Mouse (Mus musculus) lung, embryonic 15.5 days (tissue): ENCODE measurements around the gene Lrp10. TPM values are rescaled to one million over a fixed set of nuclear protein-coding genes. Genes with fewer than 3 reads are reported as not detected.
A peak's percentile ranks its signal among the peaks of the same experiment; 100 is the strongest.

Experiments used
- ATAC-seq: fragments of 200-750 bp; cut with Nextera tagmentation; 2 replicates; pipeline ENCODE4 v1.8.0; 2017; ENCODE audit warnings: moderate number of reproducible peaks, borderline replicate concordance; ENCODE audit not compliant: low FRiP score, low TSS enrichment; ENCODE audit errors: extremely low read depth
- H3K27ac ChIP-seq: fragments of 300-500 bp; sonication (generic); 2 replicates; pipeline ENCODE4 v1.5.1; 2015; ENCODE audit warnings: moderate library complexity, mild to moderate bottlenecking, inconsistent platforms
- H3K27me3 ChIP-seq: fragments of 300-500 bp; sonication (generic); 2 replicates; pipeline ENCODE4 v1.6.1; 2015; ENCODE audit warnings: inconsistent platforms
- H3K36me3 ChIP-seq: fragments of 300-500 bp; sonication (generic); 2 replicates; pipeline ENCODE4 v1.6.1; 2015; ENCODE audit warnings: inconsistent platforms
- H3K4me1 ChIP-seq: fragments of 300-500 bp; sonication (generic); 2 replicates; pipeline ENCODE4 v1.6.1; 2015; ENCODE audit warnings: inconsistent platforms
- H3K4me2 ChIP-seq: fragments of 300-500 bp; sonication (generic); 2 replicates; pipeline ENCODE4 v1.6.1; 2015; ENCODE audit warnings: inconsistent platforms, mild to moderate bottlenecking, moderate library complexity
- H3K4me3 ChIP-seq: fragments of 300-500 bp; sonication (generic); 2 replicates; pipeline ENCODE4 v1.5.1; 2015; ENCODE audit warnings: mild to moderate bottlenecking, inconsistent platforms
- H3K9ac ChIP-seq: fragments of 300-500 bp; sonication (generic); 2 replicates; pipeline ENCODE4 v1.6.1; 2015; ENCODE audit warnings: inconsistent platforms
- H3K9me3 ChIP-seq: fragments of 300-500 bp; sonication (generic); 2 replicates; pipeline ENCODE4 v1.6.1; 2016; ENCODE audit warnings: inconsistent platforms
- WGBS: fragments of 180-500 bp; shearing (Covaris S2); methylation state at CpG from one replicate; pipeline ENCODE4 v1.1.7; 2015; 5-methylcytosine and 5-hydroxymethylcytosine counted together
- polyA plus RNA-seq: library from polyadenylated mRNA; unstranded; fragments of >200 nt; fragmentation: Nextera tagmentation; extraction: Ambion mirVana; gene quantifications from 2 replicates; pipeline ENCODE4 v1.2.1, GENCODE M21; 2015

Gene Lrp10
- polyA plus RNA-seq, 1 experiment from 2014 or later, result 57.5 TPM

GRCm38 (mm10) chr14:54427696-54428095 is 36.2 kb upstream of the Lrp10 start:
- H3K9me3 ChIP-seq, result no peaks in the 10 kb centered on the region
- H3K4me1 ChIP-seq, result peaks cover 42% of the 10 kb centered on the region
- H3K4me3 ChIP-seq, result peak overlapping the region; percentile 85
- H3K9ac ChIP-seq, result 0 out of 2 replicates have a peak overlapping the region, but pooled peaks have one; percentile 89
- ATAC-seq, result no peak
- H3K27ac ChIP-seq, result peak overlapping the region; percentile 15; the same call in 1 of the 2 replicates
- 85% methylated on average over 7 of the region's 7 CpGs for WGBS
- peak overlapping the region; percentile 63 for H3K4me2 ChIP-seq
- no peaks in the 10 kb centered on the region for H3K27me3 ChIP-seq
- 0 out of 2 replicates have a peak, but pooled peaks cover 4% of the 10 kb centered on the region for H3K36me3 ChIP-seq

- no peak overlapping the region for H3K9ac ChIP-seq
- no peak overlapping the region for H3K4me2 ChIP-seq
- 0 out of 2 replicates have a peak, but pooled peaks cover 4% of the 10 kb centered on the region for H3K36me3 ChIP-seq
- H3K4me3 ChIP-seq, result no peak overlapping the region
- peak overlapping the region; percentile 15; the same call in 1 of the 2 replicates for H3K27ac ChIP-seq
- no peaks in the 10 kb centered on the region for H3K27me3 ChIP-seq
- WGBS, result 71% methylated on average over 5 of the region's 5 CpGs
- no peaks in the 10 kb centered on the region for H3K9me3 ChIP-seq
- H3K4me1 ChIP-seq, result peaks cover 47% of the 10 kb centered on the region
- ATAC-seq, result no peak
These were observed 35.5 kb upstream of the Lrp10 start for GRCm38 (mm10) chr14:54428421-54428820.

DNA sequence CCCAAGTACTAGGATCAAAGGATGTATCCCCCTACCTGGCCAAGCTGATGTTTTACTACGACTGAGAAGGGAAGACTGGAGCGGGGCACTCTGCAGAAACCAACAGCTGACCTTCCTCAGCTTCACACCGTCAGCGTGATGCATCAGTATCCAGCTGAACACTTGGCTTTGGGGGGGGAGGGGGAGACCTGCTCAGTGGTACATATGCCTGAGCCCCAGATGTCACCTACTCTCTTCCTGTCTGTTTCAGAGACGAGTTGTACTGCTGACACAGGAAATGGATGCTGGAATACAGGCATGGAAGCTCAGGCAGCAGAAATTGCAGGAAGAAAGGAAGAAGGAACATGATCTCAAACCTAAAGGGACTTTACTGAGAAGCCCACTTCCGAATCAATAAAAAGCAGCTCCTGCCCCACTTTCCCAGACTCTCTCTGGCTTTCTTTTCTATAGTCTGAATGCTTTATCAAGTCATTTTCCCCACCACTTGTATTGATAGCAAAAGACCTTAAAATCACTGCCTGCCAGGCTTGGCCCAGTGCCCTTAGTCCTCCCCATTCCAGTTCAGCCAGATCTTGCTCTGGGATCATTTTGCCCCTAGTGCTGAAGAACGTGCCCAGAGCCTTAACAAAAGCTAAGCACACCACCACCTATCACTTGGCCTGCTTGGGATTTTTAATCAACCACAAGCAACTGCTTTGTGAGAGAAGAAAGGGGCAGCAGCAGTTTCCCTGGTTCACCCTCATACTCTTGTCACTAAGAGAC is 34.4 kb upstream of the Lrp10 start:
- Histone ChIP-seq H3K9me3 (no peaks in the 10 kb centered on the region), H3K4me2 (peak overlapping the region; percentile 77), H3K9ac (0 out of 2 replicates have a peak overlapping the region, but pooled peaks have one; percentile 97), H3K27ac (peak overlapping the region; percentile 99), H3K27me3 (no peaks in the 10 kb centered on the region), H3K36me3 (0 out of 2 replicates have a peak, but pooled peaks cover 4% of the 10 kb centered on the region), H3K4me1 (peaks cover 58% of the 10 kb centered on the region), H3K4me3 (no peak overlapping the region)
- no peak for ATAC-seq
- 29% methylated on average over 7 of the region's 7 CpGs for WGBS

GRCm38 (mm10) chr14:54430406-54431145 is 33.4 kb upstream of the Lrp10 start:
- WGBS, result 5% methylated on average over 18 of the region's 18 CpGs
- H3K4me2 ChIP-seq, result peak overlapping the region; percentile 77
- H3K9ac ChIP-seq, result peak overlapping the region; percentile 97
- H3K4me1 ChIP-seq, result peaks cover 66% of the 10 kb centered on the region
- ATAC-seq, result no peak
- peaks cover 9% of the 10 kb centered on the region for H3K36me3 ChIP-seq
- no peaks in the 10 kb centered on the region for H3K27me3 ChIP-seq
- peak overlapping the region; percentile 99 for H3K27ac ChIP-seq
- H3K4me3 ChIP-seq, result peak overlapping the region; percentile 85
- H3K9me3 ChIP-seq, result no peaks in the 10 kb centered on the region

GRCm38 (mm10) chr14:54431334-54432077 is 32.4 kb upstream of the Lrp10 start, which contains the start of gene Mmp14:
Gene Mmp14 (plus strand): TSS chr14:54431612.
- peak; percentile 72 for ATAC-seq
- 0% methylated on average over 46 of the region's 49 CpGs for WGBS
- peak within 1 kb of the TSS; percentile 97 for H3K9ac ChIP-seq
- peak within 1 kb of the TSS; percentile 99 for H3K27ac ChIP-seq
- peaks cover 63% of the 10 kb centered on the region for H3K4me1 ChIP-seq
- H3K27me3 ChIP-seq, result no peaks in the 10 kb centered on the region
- H3K4me3 ChIP-seq, result peak within 1 kb of the TSS; percentile 85
- H3K4me2 ChIP-seq, result peak within 1 kb of the TSS; percentile 77
- H3K36me3 ChIP-seq, result peaks cover 19% of the 10 kb centered on the region
- no peaks in the 10 kb centered on the region for H3K9me3 ChIP-seq

- no peaks in the 10 kb centered on the region for H3K9me3 ChIP-seq
- H3K9ac ChIP-seq, result peak overlapping the region; percentile 97
- H3K4me1 ChIP-seq, result peaks cover 63% of the 10 kb centered on the region
- H3K27me3 ChIP-seq, result no peaks in the 10 kb centered on the region
- peak; percentile 21 for ATAC-seq
- peak overlapping the region; percentile 77 for H3K4me2 ChIP-seq
- H3K4me3 ChIP-seq, result peak overlapping the region; percentile 85
- H3K27ac ChIP-seq, result peak overlapping the region; percentile 99
- under 1% methylated on average over 54 of the region's 54 CpGs for WGBS
- H3K36me3 ChIP-seq, result peaks cover 26% of the 10 kb centered on the region
These were observed 31.7 kb upstream of the Lrp10 start for GRCm38 (mm10) chr14:54432078-54432836.

GRCm38 (mm10) chr14:54432837-54433830 is 30.8 kb upstream of the Lrp10 start:
- WGBS, result 18% methylated on average over 17 of the region's 17 CpGs
- Histone ChIP-seq H3K27me3 (no peaks in the 10 kb centered on the region), H3K4me2 (peak overlapping the region; percentile 77), H3K9ac (peak overlapping the region; percentile 97), H3K4me1 (peaks cover 58% of the 10 kb centered on the region), H3K27ac (peak overlapping the region; percentile 99), H3K9me3 (no peaks in the 10 kb centered on the region), H3K36me3 (peaks cover 33% of the 10 kb centered on the region), H3K4me3 (peak overlapping the region; percentile 85)
- 0 out of 2 replicates have a peak, but pooled peaks have one; percentile 12 for ATAC-seq

DNA sequence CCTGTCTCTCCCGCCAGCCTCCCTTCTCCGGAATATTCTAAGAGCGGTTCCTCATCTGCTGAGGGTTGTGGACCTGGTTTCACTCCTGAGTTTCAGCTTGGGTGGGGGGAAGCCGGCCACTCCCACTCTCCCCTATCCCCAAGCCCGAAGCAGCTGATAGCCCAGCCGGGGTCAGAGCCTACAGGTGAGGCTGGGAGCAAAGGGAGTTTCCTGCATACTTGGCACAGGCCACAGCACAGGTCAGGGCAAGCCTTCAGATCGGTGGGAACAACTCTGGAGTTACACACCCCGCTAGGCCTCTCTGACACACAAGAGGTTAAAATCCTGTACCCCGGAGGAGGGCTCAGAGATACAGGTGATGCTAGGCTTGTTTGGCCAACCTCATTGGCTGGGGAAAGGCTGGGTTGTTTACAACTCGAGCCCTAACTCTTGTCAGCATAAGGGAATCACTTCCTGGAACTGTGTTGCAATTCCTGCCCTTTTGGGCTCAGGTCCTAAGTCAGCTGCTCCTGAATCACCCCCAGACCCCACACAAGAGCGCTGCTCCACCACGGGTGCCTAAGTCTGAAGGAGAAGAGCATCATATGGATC is 29.9 kb upstream of the Lrp10 start:
- WGBS, result 50% methylated on average over 12 of the region's 12 CpGs
- ATAC-seq, result no peak
- H3K4me1 ChIP-seq, result peaks cover 50% of the 10 kb centered on the region

GRCm38 (mm10) chr14:54435194-54435918 is 28.6 kb upstream of the Lrp10 start:
- Histone ChIP-seq H3K9ac (no peak overlapping the region), H3K4me2 (no peak overlapping the region), H3K27me3 (no peaks in the 10 kb centered on the region), H3K27ac (no peak overlapping the region), H3K36me3 (peaks cover 51% of the 10 kb centered on the region), H3K4me3 (no peak overlapping the region), H3K9me3 (no peaks in the 10 kb centered on the region), H3K4me1 (peaks cover 37% of the 10 kb centered on the region)
- 75% methylated on average over 11 of the region's 11 CpGs for WGBS
- no peak for ATAC-seq

More for the DNA sequence above, 29.9 kb upstream of the Lrp10 start:
- Histone ChIP-seq H3K36me3 (peaks cover 38% of the 10 kb centered on the region), H3K4me2 (peak overlapping the region; percentile 77), H3K27me3 (no peaks in the 10 kb centered on the region), H3K4me3 (peak overlapping the region; percentile 85), H3K9me3 (no peaks in the 10 kb centered on the region), H3K27ac (peak overlapping the region; percentile 99), H3K9ac (peak overlapping the region; percentile 97)
